Mouse (Mus musculus) lung, postnatal 14 days (tissue): ENCODE measurements at regions not wholly inside any gene's neighbourhood (a gene's known extent, or its start where the extent isn't known, plus 50 kb on each side); places are given as distances from the start of the nearest gene placed in this dataset.
"Not testable (repeated sequence)": the region's sequence is repeated elsewhere in the genome, so short reads cannot be mapped to it uniquely, and the experiment has no call there.

Experiments used
- DNase-seq: peaks from one replicate; pipeline ENCODE4 v3.0.0; 2021

DNA sequence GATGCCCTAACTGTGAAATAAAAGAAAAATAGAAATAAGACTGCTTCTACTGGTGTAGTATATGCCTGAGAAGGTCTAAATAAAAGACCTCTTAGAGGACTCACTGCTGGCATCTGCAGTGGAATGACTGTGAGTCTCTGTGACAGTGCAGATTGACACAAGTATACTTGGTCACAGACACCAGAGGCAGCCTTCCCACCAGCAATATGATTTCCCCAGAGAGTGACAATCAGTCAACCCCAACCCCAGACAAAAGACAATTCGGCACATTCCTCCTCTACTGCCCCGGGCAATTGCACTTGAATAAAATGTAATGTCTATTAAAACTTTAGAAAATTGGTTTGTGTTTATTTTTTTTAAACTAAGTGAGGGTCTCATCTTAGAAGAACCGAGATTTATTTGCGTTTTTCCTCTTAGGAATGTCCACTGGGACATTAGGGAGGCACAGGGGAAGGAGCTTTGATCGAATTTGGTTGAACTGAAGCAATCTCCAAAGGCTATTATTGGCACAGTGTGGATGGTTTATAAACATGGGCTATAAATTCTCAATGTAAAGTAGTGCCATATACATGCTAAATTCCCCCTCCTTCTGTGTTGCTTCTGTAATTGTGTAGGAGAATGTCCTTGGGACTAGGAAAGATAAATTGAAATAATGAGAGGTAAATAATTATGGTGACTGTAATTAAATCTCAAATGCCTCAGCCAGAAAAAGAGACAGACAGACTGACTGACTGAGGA is 123.0 kb upstream of the Lnx1 start:
- no peak for DNase-seq

DNA sequence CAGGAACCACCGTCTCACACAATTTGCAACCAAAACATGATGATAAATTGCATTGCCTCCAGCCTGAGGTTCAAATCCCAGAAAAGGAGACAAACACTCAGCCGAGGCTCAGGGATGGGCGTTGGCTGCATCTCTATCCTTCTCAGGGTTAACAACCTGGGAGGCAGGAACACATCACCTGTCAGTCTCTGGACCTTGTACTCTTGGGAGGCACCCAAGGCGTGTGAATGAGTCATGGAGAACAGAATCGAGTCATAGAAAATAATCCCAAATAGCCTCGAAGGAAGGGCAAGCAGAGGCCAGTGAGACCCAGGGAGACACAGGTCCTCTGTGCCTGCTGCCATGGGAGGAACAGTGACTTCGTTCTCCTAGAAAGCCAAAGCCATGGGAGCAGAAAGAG is 121.0 kb upstream of the Lnx1 start:
- DNase-seq = no peak

DNA sequence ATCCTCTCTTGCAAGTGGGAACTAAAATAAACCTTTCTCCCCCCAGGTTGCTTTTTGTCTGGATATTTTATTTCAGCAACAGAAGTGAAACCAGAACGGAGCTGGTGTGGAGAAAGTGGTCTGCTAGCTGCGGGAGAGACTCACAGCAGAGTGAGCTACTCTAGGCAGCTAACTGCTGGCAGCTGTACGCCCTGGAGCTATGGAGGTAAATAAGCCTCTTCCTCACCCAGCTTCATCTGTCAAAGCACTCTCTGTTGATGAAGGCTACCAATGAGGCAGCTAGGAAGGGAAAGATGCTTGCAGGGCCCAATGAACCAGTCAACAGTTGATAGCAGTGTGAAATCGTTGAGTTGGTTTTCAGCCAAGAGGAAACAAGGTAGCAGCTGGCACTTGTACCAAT is 119.3 kb upstream of the Lnx1 start:
- no peak for DNase-seq

DNA sequence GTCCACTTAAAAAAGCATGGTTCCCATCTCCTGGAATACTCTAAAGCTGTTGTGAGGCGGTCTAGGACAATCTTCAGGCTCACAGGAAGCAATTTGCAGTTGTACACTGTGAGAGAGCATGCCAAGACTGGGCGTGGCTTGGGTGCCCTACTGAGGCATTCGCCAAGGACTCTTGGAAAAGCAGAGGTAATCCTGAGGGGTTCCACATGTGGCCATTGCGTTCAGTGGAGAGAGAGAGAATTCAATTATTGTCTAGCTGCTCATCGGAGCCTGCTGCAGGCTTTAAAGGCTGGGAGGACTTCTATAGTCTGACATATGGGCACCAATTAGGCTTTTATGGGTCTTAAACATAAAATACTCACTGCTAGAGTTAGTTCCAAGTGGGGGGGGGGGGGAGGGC is 113.8 kb upstream of the Lnx1 start:
- DNase-seq = peak; percentile 65

DNA sequence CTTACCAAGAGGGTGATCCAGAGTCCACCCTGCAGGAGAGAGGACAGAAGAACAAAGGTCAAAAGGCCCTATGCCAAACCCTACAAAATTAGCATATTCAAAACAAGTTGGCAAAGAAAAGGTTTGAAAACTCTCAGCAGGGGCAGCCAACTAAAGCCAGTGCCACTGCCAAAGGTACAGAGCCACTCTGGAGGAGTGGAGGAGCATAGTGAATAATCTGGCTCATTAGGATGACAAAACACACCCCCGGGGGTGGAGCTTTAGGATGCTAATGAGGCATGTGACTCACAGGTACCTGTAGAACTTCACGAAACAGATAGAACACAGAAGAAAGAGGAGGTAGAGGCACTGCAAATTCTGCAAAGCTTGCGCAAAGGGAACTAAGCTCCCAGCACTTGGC is 110.7 kb upstream of the Lnx1 start:
- DNase-seq = no peak

DNA sequence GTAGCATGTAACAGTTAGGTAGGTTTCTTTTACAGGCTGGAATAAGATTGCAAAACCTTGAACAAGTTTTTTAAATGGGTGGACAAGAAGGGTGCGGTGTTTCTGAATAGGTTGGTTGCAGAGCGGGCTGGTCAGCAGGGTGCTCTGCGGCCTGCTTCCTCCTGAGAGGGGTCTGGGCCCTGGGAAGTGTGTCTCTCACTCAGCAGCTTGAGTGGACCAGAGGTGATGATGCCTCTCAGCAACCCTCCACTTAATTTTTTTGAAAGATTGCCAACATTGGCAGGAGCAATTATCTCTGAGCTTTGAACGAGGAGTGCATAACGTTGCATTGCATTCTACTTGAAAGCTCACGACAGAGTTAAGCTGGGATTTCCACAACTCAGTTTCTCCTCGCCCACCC is 108.3 kb upstream of the Lnx1 start:
- no peak for DNase-seq

DNA sequence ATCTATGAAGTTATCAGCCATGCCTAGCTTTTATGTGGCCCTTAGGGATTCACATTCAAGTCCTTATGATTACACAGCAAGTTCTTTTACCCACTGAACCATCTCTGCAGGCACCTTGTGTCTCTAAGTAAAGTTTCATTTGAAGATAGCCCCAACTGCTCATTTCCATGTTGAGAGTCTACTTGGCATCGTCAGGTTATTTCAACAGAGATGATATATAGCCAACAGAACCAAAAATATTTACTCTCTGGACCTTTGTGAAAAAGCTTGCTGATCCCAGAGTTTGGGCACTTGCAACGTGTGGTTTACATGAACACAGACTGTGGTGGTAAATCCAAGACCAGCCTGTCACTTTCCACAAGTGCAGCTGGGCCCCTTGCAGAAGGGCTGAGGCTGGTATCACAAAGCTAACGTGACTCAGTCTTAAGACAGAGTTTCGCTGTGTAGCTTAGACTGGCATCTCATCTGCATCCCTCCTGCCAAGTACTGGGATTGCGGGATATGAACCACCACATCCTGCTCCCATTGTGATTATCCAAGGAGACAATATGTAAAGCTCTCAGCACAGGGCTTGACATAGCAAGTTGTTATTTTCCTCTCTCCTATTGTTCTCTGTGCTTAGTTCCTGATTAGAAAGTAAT is 105.0 kb upstream of the Lnx1 start:
- DNase-seq = no peak

DNA sequence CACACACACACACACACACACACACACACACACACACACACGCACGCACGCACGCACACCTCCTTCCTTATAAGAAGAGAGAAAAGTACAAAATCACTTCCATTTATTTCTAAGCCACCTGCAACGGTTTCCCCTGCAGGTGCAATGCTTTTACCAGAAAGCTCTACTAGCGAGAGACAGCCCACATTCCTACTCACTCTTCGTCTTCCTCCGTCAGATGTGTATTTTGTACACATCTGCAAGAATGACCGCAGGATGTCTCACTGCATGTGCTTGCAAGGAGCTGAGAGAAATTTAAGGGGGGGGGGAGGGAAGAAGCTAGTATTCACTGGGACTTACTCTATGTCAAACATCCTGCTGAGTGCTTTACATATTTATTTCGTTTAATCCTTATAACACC is 99.2 kb upstream of the Lnx1 start:
- DNase-seq = no peak

DNA sequence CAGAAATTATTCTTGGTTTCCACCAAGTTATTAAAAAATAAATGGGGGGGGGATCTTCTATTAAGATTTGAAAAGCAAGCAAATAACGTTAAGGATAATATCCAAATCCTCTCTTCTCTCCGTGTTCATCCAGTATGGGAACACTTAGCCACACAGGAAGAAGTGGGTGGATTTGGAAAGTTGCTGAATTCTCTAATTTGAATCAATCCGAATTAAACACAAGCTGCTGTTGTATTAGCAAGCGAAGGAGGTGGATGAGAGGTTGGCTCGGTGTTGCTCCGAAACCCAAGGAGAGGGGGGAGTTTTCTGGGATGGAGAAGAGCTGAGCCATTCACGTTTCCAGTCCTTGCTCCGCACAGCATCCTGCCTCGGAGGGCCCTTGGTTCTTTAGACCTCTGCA is 97.6 kb upstream of the Lnx1 start:
- no peak for DNase-seq

DNA sequence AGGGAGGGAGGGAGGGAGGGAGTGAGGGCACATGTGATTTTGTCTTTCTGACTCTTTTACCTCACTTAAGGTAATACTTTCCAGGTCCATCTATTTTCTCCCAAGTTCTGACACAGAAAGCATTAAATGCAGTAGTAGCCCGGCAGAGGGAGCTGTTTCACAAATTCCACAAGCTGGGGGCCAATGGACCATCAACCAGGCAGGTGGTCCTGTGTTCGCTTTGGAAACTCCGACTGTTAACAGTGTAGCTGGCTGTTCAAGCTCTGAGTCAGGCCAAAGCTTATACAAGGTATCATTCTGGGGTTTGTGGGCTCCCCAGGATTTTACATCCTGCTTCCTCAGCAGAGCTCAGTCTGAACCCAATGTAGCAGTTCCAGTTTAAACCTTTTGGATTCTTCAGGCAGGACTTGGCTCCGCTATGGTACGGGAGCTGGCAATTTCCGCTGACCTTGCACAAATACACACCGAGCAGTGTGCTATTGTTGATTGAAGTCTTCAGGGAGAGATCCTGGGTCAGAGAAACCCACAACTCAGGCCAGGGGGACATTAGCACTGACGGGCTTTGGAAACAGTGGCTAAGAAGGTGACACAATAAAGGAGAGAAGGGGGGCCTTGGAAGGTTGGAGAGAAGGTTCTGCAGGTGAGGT is 93.8 kb upstream of the Lnx1 start:
- DNase-seq = peak; percentile 69

DNA sequence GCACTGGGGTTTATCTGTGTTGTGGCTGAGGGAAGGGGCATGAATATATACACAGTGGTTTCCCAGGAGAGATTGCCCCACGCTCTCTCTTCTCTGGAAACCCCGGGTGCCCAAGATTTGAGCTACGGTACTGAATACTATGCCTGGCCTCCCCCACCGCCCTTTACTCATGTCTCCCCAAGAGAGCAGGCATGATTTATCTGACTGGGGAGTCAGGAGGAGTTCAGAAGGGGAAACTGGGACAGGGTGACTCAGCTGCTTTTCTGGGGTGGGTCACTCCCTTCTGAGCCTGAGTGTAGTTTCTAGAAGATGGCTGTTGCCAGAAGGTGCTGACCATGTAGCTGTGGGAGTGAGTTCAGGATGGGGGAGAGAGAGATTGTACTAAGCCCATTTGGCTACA is 92.0 kb upstream of the Lnx1 start:
- no peak for DNase-seq

DNA sequence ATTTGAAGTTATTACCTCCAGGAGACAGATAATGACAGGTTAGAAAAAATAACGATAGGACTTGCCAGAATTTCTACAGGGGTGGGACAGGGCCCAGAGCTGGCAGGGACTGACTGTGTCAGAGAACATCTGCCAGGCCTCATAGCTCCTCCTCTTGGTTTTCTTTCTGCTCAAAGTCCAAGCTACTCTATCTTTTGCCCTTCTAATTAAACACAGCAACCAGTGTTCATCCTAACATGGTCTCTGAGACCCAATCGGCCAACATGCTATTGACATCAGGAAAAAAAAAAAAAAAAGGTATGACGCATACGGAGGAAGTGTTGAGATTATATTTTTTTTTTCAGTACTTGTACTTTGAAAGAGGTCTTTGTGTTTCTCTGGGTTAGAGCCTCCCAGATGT is 90.7 kb upstream of the Lnx1 start:
- peak; percentile 35 for DNase-seq

DNA sequence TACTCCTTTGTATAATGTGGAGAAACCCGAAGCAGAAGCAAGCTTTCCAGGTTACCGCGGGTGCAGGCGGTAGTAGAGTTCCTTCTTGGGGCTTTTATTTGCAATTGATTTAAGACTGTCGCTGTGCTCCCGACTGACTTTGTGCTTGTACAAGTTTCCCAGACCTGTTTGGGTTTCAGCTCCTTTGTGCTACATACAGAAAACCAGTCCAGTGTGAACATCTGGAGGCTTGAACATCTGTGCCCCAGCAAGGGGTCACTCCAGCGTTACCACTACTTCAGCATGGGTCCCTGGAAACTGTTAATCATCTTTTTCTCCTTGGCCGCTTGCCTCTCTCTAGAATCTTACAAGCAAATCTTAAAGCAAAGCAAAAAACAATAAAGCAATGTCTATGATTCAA is 90.2 kb upstream of the Lnx1 start:
- no peak for DNase-seq

DNA sequence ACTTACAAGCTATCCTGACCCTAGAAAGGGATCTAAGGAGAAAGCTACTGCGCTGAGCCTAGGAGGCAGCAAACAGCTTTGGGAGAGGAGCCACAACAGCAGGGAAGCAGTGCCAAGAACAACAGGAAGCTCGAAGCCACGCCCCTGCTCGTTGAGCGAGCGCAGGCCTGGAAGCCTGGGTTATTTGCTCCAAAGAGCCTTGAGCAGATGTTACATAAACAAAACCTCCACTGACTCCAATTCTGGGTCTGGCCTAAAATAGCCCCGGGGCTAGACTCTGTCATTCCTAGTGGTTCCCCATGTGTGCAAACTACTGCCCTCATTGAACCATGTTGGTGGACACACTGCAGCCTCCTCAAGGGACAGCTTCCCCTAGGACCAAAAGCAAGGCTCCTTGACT is 89.6 kb upstream of the Lnx1 start:
- DNase-seq = peak; percentile 85

DNA sequence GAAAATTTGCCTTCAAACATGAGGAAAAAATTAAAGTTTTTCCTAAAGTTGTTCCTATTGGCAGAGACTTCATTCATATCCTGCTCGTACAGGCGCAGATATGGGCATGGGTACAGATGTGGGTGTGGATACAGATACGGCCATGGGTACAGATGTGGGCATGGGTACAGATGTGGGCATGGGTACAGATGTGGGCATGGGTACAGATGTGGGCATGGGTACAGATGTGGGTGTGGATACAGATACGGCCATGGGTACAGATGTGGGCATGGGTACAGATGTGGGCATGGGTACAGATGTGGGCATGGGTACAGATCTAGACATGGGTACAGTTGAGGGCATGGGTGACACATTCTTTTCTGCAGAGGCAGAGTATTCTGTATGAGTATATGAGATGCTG is 87.8 kb upstream of the Lnx1 start:
- not testable (repeated sequence) for DNase-seq

DNA sequence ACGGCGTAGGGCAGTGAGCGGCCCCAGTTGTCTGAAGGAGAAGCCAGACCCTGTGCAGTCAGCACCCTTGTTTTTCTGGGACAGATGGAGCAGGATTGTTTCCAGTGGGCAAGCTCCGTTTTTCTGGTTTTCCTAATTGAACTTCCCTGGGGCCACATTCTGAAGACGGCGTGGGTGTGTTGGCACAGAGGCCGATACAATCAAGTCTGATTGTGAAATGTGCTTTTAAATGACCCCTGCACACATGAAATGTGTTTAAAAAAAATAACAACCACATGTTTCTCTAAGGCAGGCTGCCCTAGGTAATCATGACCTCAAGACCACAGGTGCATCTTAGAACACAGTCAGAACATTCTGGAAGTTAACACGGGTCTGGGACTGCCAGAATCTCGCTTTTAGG is 81.2 kb upstream of the Lnx1 start:
- DNase-seq = no peak

DNA sequence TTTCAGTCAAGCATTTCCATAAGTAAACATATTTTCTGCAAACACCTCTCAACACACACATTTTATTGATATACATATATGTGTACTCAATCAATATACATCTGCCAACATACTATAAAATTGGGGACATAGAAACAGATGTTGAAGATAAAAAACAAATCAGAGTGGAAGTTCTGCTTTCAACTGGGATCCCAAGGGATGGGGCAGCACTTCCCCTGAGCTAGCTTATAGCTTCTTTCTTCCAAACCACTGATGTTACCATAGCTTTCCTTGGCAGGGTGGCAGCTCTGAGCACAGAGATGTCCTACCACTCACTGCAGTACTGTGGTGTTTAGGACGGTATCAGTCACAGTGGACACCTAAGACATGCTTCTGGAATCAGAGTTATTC is 75.4 kb upstream of the Lnx1 start:
- DNase-seq = no peak

DNA sequence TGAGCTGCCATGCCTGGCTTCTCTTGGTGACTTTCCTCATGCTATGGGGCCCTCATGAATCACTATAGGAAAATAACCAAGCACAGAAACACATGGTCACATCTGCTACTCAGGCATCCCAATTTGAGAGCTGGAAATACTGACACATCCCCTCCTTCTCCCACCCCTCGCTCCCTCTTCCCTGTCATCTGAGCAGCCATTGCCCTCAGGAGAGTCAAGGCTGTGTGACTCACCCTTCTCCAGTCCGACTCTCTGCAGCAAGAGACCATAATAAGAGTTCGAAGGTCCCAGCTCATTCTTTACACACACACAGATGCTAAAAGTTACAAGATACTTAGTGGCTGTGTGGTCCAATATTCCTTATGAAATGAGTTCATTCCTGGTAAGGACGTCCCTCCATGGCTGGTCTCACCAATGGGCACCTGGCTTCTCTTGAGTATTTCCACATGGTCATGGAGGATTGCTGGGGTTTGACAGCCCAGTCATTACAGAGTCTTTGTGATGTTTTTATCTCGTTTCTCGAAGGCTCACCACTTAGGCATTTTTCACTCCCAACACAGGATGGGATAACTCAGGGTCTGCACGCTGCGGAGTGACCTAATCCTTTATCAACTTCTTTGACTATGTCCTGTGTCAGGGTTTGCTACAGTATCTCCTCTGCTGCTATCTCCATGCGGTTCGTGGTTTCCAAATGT is 74.8 kb upstream of the Lnx1 start:
- no peak for DNase-seq

DNA sequence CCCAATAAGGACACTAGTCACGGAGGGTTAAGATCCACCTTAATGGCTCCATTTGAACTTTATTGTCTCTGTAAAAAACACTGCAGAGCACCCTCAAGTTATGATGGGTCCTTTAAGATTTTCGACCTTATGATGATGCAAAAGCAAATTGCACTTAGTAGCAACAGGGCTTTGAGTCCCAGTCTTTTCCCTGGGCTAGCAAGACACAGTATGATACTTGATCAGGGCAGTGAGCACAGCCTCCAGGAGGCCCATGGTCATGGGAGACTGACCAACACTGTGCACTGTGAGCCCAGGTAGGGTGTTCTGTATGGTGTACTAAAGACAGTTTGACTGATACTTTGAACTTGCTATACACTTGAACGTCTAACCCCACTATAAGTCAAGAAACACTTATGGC is 73.4 kb upstream of the Lnx1 start:
- DNase-seq = no peak

DNA sequence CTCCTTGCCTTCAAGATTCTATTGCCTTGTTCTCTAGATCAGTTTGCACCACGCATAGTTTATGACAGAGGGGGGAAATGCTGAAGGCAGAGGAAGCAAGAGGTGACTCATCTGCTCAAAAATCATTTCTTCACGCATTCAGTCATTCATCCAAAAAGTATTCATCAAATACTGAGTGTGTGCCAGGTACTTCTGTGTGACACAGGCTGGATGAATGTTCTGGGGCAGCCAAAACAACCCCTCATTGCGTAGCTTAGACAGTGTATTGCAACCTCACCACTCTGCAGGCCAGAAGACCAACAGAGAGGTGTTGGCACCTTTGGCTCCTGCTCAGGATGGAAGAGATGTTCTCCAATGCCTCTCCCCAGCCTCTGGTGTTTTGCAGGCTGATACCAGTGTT is 72.9 kb upstream of the Lnx1 start:
- no peak for DNase-seq

DNA sequence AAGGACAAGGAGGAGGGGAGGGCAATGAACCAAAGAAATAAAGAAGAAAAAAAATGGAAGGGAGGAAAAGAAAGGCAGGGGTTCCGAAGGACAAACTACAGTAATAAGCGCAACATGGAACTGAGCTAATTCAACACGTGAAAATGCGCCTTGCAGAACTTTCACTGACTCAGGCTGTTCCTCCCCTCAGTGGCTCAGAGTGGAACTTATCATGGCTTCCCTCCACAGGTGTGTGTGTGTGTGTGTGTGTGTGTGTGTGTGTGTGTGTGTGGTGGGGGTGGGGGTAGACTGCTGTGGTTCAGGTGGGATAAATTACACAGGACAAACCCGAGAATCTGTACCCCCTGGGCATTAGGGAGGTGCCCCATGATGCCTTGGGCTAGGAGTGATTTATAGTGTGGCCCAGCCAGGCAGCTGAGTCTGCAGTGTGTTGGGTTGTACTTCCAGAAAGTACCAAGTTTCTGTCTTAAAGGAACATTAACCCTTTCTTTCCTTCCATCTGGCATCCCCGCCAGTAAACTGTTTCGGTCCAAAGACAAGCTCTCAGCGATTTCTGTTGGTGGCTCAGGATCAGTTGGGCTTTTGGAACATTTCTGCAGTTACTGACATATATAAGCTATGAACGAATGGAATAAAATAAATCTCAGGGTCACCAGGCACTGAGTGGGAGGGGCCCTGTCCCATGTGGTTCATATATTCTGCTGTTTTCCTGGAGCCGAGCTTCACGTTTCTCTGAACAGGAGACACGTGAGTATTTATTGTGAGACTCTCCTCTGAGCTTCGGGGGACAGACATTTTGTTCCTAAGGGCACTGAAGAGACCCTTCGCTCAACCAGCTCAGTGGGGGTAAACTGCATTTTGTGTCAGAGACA is 71.1 kb upstream of the Lnx1 start:
- no peak for DNase-seq

DNA sequence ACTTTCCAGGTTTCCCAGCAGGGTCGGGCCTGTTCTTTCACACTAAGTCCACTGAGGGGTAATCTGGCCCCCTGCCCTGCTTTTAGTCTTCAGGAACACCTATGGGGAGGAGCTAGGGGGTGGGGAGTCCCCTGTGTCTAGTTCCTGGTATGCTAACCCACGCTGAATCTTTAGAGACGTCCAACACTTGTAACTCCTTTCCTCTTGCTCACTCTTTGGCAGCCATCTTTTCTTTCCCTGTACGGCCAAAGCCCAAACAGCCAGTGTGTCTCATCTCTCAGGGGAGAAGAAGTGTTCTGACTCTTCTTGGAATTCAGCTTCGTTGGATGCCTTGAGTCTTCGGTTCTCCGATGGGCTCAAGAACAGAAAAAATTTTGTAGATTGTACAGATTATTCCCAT is 68.4 kb upstream of the Lnx1 start:
- DNase-seq = no peak

DNA sequence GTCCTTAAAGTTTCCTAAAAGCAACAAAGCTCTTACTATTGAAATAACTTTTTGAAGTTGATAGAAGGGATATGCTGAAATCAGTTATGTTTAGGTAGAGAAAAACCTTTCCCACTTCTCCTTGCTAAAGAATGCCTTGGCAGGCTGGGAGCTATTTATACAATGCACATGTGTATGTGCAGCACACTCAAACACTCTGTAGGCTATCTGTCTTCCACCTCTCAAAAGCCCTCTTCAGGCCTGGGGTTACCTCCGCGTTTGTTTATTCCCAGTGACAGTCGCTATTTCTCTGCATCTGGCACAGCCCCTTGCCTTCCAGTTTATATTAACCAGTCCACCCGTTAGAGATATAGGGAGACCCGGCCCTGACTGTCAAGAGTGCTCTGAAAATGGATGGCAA is 66.3 kb upstream of the Lnx1 start:
- no peak for DNase-seq
